Mouse (Mus musculus) spleen, adult 2 months (tissue): ENCODE measurements around the gene Gpr150.

ENCODE experiments used
- CTCF ChIP-seq: fragments of 200-500 bp; IDR thresholded peaks from 2 replicates; pipeline ENCODE4 v1.5.1; 2011; ENCODE audit warnings: mild to moderate bottlenecking, inconsistent platforms; ENCODE audit not compliant: insufficient read depth, insufficient read length, insufficient replicate concordance; ENCODE audit errors: extremely low read depth
- POLR2A ChIP-seq: fragments of 200-500 bp; IDR thresholded peaks from 2 replicates; pipeline ENCODE4 v1.6.1; 2011; ENCODE audit warnings: low read depth, low read length, inconsistent platforms

GRCm38 (mm10) chr13:76042455-76042854 lies 14.3 kb downstream of the Gpr150 start:
- TF ChIP-seq CTCF (no peak), POLR2A (no peak)
